Mouse (Mus musculus) lung, adult 2 months (tissue): ENCODE results near the gene Ddx54. TPM values are rescaled to one million over a fixed set of nuclear protein-coding genes. Genes with fewer than 3 reads are reported as not detected.

ENCODE experiments used
- DNase-seq: peaks from one replicate; pipeline ENCODE4 v3.0.0; 2022
- H3K4me1 ChIP-seq: fragments of 200-500 bp; 2 replicates; pipeline ENCODE4 v1.6.1; 2011; ENCODE audit warnings: low read length; ENCODE audit not compliant: control insufficient read depth, insufficient read depth
- H3K4me3 ChIP-seq: fragments of 200-500 bp; replicated peaks from 2 replicates; pipeline ENCODE3; 2011; ENCODE audit warnings: low read depth, mild to moderate bottlenecking, control low read depth, low read length; ENCODE audit errors: extremely low read depth
- CTCF ChIP-seq: fragments of 200-500 bp; IDR thresholded peaks from 2 replicates; pipeline ENCODE4 v1.5.1; 2011; ENCODE audit warnings: mild to moderate bottlenecking, low read length, control low read depth; ENCODE audit not compliant: insufficient read depth
- POLR2A ChIP-seq: fragments of 200-500 bp; IDR thresholded peaks from 2 replicates; pipeline ENCODE4 v1.6.1; 2011; ENCODE audit warnings: low read depth, mild to moderate bottlenecking, control low read depth, low read length, borderline replicate concordance; ENCODE audit errors: extremely low read depth
- WGBS: fragments of 180-500 bp; shearing (Covaris S2); methylation state at CpG from one replicate; pipeline ENCODE4 v1.1.7; 2018; 5-methylcytosine and 5-hydroxymethylcytosine counted together
- polyA plus RNA-seq: library from polyadenylated mRNA; depleted of rRNA; stranded (reverse); fragments of >200 nt; gene quantifications from 2 replicates; pipeline ENCODE4 v1.2.3, GENCODE M21; 2012

Gene Ddx54
- polyA plus RNA-seq, 1 experiment: 39.2 TPM

- DNase-seq: no peak
- Histone ChIP-seq H3K4me1 (peaks cover 3% of the 10 kb centered on the region; the same call in 1 of the 2 replicates), H3K4me3 (no peak overlapping the region)
- WGBS: 74% methylated on average over 16 of the region's 16 CpGs
- TF ChIP-seq CTCF: no peak
- no peak for TF ChIP-seq POLR2A
Measured at GRCm38 (mm10) chr5:120609246-120609775, 3.2 kb upstream of the Ddx54 start.

- H3K4me1 ChIP-seq: no peaks in the 10 kb centered on the region
- no peak overlapping the region for H3K4me3 ChIP-seq
- 86% methylated on average over 5 of the region's 5 CpGs for WGBS
- TF ChIP-seq CTCF: no peak
- no peak for TF ChIP-seq POLR2A
- no peak for DNase-seq
Measured at GRCm38 (mm10) chr5:120610906-120611305, 1.6 kb upstream of the Ddx54 start.

GRCm38 (mm10) chr5:120611416-120611815 is 1.1 kb upstream of the Ddx54 start:
- Histone ChIP-seq H3K4me3 (no peak overlapping the region), H3K4me1 (no peaks in the 10 kb centered on the region)
- no peak for DNase-seq
- WGBS: 65% methylated on average over 8 of the region's 8 CpGs
- TF ChIP-seq CTCF (no peak), POLR2A (no peak)

- Histone ChIP-seq H3K4me1 (no peaks in the 10 kb centered on the region), H3K4me3 (peak overlapping the region; percentile 87)
- peak; percentile 99 for DNase-seq
- WGBS: under 1% methylated on average over 69 of the region's 69 CpGs
- no peak for TF ChIP-seq CTCF
- peak; percentile 90 for TF ChIP-seq POLR2A
Measured at GRCm38 (mm10) chr5:120612822-120613604, 474 bp downstream of the Ddx54 start.

- no peak for DNase-seq
- TF ChIP-seq CTCF (peak; percentile 15; the same call in 1 of the 2 replicates), POLR2A (no peak)
- Histone ChIP-seq H3K4me1 (no peaks in the 10 kb centered on the region), H3K4me3 (no peak overlapping the region)
- 98% methylated on average over 4 of the region's 4 CpGs for WGBS
Measured at GRCm38 (mm10) chr5:120615903-120616302, 3.4 kb downstream of the Ddx54 start.

- WGBS: 87% methylated on average over 12 of the region's 12 CpGs
Measured at GRCm38 (mm10) chr5:120618778-120619177, 6.2 kb downstream of the Ddx54 start.

GRCm38 (mm10) chr5:120619201-120619600 is 6.7 kb downstream of the Ddx54 start:
- no peaks in the 10 kb centered on the region for H3K4me1 ChIP-seq
- WGBS: 20% methylated on average over 5 of the region's 5 CpGs
- H3K4me3 ChIP-seq: no peak overlapping the region
- TF ChIP-seq POLR2A (no peak), CTCF (peak; percentile 91)
- DNase-seq: peak; percentile 52

More at GRCm38 (mm10) chr5:120618778-120619177, 6.2 kb downstream of the Ddx54 start:
- no peak for DNase-seq
- no peak overlapping the region for H3K4me3 ChIP-seq
- H3K4me1 ChIP-seq: no peaks in the 10 kb centered on the region
- TF ChIP-seq CTCF (no peak), POLR2A (no peak)

GRCm38 (mm10) chr5:120620375-120621077 is 8.0 kb downstream of the Ddx54 start:
- WGBS: 73% methylated on average over 18 of the region's 18 CpGs
- DNase-seq: peak; percentile 74

GRCm38 (mm10) chr5:120621078-120621765 is 8.7 kb downstream of the Ddx54 start:
- no peak for DNase-seq
- H3K4me3 ChIP-seq: no peak overlapping the region

More at GRCm38 (mm10) chr5:120620375-120621077, 8.0 kb downstream of the Ddx54 start:
- peak; percentile 87 for TF ChIP-seq CTCF
- no peak for TF ChIP-seq POLR2A
- H3K4me1 ChIP-seq: no peaks in the 10 kb centered on the region
- no peak overlapping the region for H3K4me3 ChIP-seq

More at GRCm38 (mm10) chr5:120621078-120621765, 8.7 kb downstream of the Ddx54 start:
- 80% methylated on average over 23 of the region's 23 CpGs for WGBS
- TF ChIP-seq CTCF (no peak), POLR2A (no peak)
- no peaks in the 10 kb centered on the region for H3K4me1 ChIP-seq
